Mouse (Mus musculus) limb, embryonic 10.5 days (tissue): ENCODE results near the gene Lamc2. TPM values are rescaled to one million over a fixed set of nuclear protein-coding genes. Genes with fewer than 3 reads are reported as not detected.

Experiments
- DNase-seq: peaks from one replicate; pipeline ENCODE4 v3.0.0-alpha.2; 2017; ENCODE audit warnings: low spot score
- H3K27ac ChIP-seq: fragments of 300-500 bp; sonication (generic); 2 replicates; pipeline ENCODE4 v1.5.1; 2016; ENCODE audit warnings: mild to moderate bottlenecking
- H3K27me3 ChIP-seq: fragments of 300-500 bp; sonication (generic); 2 replicates; pipeline ENCODE4 v1.6.1; 2016; ENCODE audit warnings: low read depth, mild to moderate bottlenecking; ENCODE audit not compliant: poor library complexity, severe bottlenecking
- H3K36me3 ChIP-seq: fragments of 300-500 bp; sonication (generic); 2 replicates; pipeline ENCODE4 v1.6.1; 2016; ENCODE audit warnings: mild to moderate bottlenecking, moderate library complexity
- H3K4me1 ChIP-seq: fragments of 300-500 bp; sonication (generic); 2 replicates; pipeline ENCODE4 v1.6.1; 2016
- H3K4me3 ChIP-seq: fragments of 300-500 bp; sonication (generic); 2 replicates; pipeline ENCODE4 v1.5.1; 2016; ENCODE audit warnings: mild to moderate bottlenecking, moderate library complexity
- H3K9me3 ChIP-seq: fragments of 300-500 bp; sonication (generic); replicated peaks from 2 replicates; pipeline ENCODE4 v1.6.1; 2016; ENCODE audit warnings: mild to moderate bottlenecking
- WGBS: fragments of 180-500 bp; shearing (Covaris S2); methylation state at CpG from one replicate; pipeline ENCODE4 v1.1.7; 2016; 5-methylcytosine and 5-hydroxymethylcytosine counted together
- polyA plus RNA-seq: library from polyadenylated mRNA; unstranded; fragments of >200 nt; fragmentation: Nextera tagmentation; extraction: Ambion mirVana; gene quantifications from 2 replicates; pipeline ENCODE4 v1.2.1, GENCODE M21; 2016

Gene Lamc2
- 3.1 and 3.3 TPM in 2 replicates for polyA plus RNA-seq

DNA sequence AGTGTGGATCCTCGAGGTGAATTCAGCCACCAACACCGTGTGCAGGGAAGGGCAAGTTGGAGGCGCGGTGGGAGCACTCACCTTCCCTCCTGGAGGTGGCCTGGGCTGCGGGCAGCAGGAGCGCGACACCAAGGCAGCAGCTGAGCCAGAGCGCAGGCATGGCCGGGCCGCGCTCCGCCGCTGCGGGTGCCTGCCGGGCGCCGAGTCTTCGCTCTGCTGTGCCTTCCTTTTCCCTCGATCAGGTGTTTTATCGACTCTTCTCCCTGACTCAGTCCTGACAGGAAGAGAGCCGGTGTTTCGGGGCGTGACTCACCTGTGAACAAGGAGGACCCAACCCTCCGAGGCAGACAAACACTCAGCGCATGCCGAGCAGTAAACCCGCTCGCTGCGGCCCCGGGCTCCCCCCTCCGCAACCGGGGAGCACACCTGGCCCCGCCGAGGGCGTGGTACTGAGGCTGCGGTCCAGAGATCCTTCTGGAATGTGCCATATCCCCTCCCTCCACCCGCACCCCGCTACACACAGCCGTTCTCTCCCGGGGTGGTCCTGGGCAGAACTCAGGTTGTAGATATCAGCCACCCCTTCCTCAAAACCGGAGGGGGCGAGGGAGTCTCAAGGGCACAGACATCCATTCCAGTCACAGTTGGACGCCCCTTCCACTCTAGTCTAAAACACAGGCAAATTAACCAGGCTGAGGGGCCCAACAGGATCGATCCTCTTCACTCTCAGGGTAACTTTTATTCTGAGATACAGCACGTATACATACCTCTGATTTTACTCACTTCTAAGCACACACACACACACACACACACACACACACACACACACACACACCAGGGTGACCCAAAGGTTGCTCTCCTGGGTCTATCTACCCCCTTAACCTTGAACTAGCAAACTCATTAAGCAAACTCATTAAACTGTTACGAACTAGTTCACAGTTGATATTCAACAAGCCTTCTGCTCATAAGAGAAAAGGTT is at the start of gene Lamc2:
Gene Lamc2 (minus strand): TSS at position 620 of the 976 bp plus-strand sequence.
- H3K9me3 ChIP-seq = no peaks in the 10 kb centered on the region
- H3K27me3 ChIP-seq = peaks cover 60% of the 10 kb centered on the region
- H3K4me3 ChIP-seq = peak within 1 kb of the TSS; percentile 56
- 2% methylated on average over 46 of the region's 46 CpGs for WGBS
- no peaks in the 10 kb centered on the region for H3K36me3 ChIP-seq
- H3K27ac ChIP-seq = peak within 1 kb of the TSS; percentile 26; the same call in 1 of the 2 replicates
- peaks cover 12% of the 10 kb centered on the region for H3K4me1 ChIP-seq
- peak; percentile 62 for DNase-seq

DNA sequence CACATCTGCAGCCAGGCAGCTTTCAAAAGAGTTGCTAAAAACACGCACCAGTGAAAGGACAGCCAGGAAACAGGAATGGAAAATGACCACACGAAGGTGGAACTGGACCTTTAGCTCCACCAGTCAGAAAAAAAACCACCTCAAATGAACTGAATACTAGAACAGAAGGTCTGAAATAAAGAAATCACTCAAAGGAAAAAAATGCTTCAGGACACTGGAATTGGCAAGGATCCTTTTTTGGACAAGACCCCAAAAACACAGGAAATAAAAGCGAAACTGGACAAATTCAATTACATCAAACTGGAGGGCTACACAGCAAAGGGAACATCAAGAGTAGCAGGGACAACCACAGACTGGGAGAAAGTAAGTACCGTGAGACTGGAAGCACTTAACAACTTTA is 49.3 kb upstream of the Lamc2 start:
- no peaks in the 10 kb centered on the region for H3K27me3 ChIP-seq
- H3K36me3 ChIP-seq = peaks cover 59% of the 10 kb centered on the region
- DNase-seq = no peak
- no peaks in the 10 kb centered on the region for H3K4me1 ChIP-seq
- WGBS = 90% methylated on average over 4 of the region's 4 CpGs
- no peak overlapping the region for H3K4me3 ChIP-seq
- no peaks in the 10 kb centered on the region for H3K9me3 ChIP-seq
- no peak overlapping the region for H3K27ac ChIP-seq

DNA sequence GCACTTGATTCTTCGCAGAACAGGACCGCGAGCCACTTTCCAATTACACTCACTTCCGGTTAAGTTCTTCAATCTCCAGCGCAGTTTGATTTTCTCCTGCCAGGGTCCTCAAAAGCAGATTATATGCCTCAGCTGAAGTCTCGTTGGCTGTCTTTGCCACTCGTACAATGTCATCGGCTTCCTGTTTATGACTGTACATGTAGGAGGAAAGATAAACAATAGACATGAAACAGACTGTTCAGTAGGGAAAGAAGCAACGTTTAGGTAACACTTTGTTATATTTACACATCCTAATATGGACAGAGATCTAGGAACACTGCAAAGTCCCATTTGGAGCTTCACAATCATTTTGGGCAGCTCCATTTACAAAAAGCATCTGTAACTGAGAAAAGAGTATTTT is 45.4 kb upstream of the Lamc2 start:
- H3K4me1 ChIP-seq = no peaks in the 10 kb centered on the region
- WGBS = 94% methylated on average over 9 of the region's 9 CpGs
- no peak for DNase-seq
- H3K27ac ChIP-seq = no peak overlapping the region
- no peaks in the 10 kb centered on the region for H3K27me3 ChIP-seq
- no peaks in the 10 kb centered on the region for H3K9me3 ChIP-seq
- H3K4me3 ChIP-seq = no peak overlapping the region
- H3K36me3 ChIP-seq = peaks cover 74% of the 10 kb centered on the region

DNA sequence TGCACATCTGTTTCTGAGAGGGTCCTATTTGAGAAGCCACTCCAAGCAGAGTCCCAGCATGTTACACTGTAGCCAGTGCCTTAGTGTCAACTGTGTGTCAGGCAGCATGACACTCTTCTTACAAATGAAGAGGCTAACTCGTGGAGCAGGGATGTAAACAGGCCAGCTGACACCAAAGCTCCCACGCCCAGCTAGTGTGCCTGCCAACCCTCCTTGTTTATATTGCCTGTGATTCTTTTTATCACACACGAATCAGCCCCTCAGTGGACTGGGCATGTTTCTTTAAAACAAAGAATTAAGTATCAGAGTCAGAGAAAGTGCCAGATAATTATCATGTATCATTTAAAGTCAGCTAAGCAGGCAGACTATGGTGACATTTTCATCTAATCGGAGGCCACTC is 41.7 kb upstream of the Lamc2 start:
- no peak for DNase-seq

DNA sequence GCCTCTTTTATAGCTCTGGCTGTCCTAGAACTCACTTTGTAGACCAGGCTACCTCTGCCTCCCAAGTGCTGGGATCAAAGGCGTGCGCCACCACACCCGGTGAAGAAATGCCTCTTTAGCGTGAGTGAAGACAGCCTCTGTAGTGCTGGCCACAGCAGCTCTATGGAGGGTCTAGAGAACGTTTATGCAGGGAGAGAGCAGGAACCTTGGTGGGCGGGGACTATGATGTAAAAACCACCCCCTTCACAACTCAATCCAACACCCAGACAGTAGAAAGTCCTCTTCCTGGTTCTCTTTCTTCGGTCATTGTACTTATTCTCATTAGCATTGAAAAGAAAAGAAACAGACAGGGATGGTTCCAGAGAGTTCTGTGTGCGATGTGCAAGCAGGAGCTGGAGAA is 40.8 kb upstream of the Lamc2 start:
- Histone ChIP-seq H3K9me3 (no peaks in the 10 kb centered on the region), H3K4me3 (no peak overlapping the region), H3K36me3 (peaks cover 79% of the 10 kb centered on the region), H3K27me3 (no peaks in the 10 kb centered on the region), H3K27ac (no peak overlapping the region), H3K4me1 (no peaks in the 10 kb centered on the region)
- WGBS = 89% methylated on average over 8 of the region's 8 CpGs
- DNase-seq = no peak

More for the DNA sequence above, 41.7 kb upstream of the Lamc2 start:
- H3K27ac ChIP-seq = no peak overlapping the region
- H3K4me1 ChIP-seq = no peaks in the 10 kb centered on the region
- H3K9me3 ChIP-seq = no peaks in the 10 kb centered on the region
- peaks cover 80% of the 10 kb centered on the region for H3K36me3 ChIP-seq
- H3K4me3 ChIP-seq = no peak overlapping the region
- no peaks in the 10 kb centered on the region for H3K27me3 ChIP-seq
- WGBS = 62% methylated on average over 4 of the region's 4 CpGs

DNA sequence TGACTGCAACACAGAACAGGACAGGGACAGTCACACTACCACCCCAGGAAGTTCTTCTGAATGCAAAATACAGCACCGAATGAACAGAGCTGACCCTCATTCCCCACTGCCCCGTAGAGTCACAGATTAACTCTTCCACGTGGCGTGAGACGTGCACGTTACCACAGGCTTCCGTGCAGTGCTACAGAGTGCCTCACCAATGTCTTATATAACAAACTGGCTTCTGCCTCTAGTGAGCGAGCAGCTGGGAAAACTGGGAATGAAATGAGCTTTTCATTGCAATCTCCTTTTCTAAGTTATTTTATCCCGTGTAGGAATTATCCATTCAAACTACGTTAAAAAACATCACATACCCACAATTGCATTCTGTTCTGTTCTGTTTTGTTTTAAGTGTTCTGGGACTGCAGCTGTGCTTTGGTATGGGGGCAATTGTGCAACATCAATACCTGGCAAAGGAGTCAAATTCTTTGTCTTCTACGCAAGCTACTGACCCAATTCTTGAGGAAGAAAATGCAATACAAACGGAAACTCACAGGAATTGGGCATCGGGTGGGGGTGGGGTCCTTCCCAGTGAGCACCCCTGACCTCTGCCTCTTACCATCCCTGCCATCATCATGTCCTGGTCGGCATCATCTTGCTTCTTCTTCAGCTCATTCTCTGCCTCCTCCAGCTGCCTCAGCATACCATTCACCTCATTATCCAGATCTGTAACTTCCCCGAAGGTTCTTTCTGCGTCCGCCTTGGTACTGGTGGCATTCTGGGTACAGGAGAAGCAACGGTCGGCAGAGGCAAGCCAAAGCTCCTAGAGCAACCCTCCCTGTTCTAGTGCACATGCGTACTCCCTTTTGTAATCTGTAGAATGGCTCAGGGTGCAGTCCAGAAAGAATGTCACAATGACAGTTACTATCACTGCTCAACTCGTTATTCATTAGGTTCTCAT is 39.8 kb upstream of the Lamc2 start:
- WGBS = 94% methylated on average over 21 of the region's 21 CpGs
- Histone ChIP-seq H3K27ac (no peak overlapping the region), H3K9me3 (no peaks in the 10 kb centered on the region), H3K27me3 (no peaks in the 10 kb centered on the region), H3K4me1 (no peaks in the 10 kb centered on the region), H3K4me3 (no peak overlapping the region), H3K36me3 (peaks cover 80% of the 10 kb centered on the region)
- DNase-seq = no peak

DNA sequence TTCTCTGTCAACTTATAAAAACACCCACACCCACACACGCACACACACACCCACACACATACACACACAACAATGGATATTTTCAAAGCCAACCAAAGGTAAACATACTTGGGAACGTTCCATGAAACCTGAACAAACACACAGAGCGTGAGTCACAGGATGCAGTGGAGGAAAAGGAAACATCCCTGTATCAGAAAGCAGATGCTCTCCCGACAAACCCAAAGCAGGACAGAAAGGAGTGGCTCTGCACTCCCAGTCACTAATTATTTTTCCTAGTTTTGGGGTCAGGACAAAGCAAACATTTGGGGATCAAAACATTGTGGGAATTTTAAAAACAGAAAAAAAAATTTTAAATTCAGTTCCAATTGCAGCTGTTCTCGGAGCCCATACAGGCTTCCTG is 38.1 kb upstream of the Lamc2 start:
- no peak for DNase-seq
- Histone ChIP-seq H3K36me3 (peaks cover 81% of the 10 kb centered on the region), H3K9me3 (no peaks in the 10 kb centered on the region), H3K27ac (no peak overlapping the region), H3K4me1 (no peaks in the 10 kb centered on the region), H3K27me3 (no peaks in the 10 kb centered on the region), H3K4me3 (no peak overlapping the region)
- 88% methylated on average over 5 of the region's 5 CpGs for WGBS

DNA sequence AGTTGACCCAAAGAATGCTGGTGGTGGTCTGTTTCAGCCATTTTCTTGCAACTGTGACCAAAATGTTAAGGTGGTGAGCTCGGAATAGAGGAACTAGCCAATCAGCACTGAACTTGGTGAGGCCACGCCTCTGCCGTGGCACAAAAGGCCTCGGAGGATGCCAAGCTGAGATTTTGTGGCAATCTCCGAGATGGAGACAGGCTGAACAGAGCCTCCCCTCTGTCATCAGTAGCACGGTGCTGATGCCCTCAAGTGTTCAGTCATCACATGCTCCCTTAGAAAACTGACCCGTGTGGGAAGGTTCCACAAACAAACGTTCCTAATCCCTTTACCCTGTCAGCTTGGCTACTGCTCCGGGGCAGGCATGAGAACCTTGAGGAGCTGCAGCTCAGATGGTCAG is 33.1 kb upstream of the Lamc2 start:
- 78% methylated on average over 9 of the region's 9 CpGs for WGBS
- Histone ChIP-seq H3K9me3 (no peaks in the 10 kb centered on the region), H3K27ac (no peak overlapping the region), H3K4me3 (no peak overlapping the region), H3K27me3 (no peaks in the 10 kb centered on the region), H3K4me1 (no peaks in the 10 kb centered on the region), H3K36me3 (peaks cover 47% of the 10 kb centered on the region)
- no peak for DNase-seq

DNA sequence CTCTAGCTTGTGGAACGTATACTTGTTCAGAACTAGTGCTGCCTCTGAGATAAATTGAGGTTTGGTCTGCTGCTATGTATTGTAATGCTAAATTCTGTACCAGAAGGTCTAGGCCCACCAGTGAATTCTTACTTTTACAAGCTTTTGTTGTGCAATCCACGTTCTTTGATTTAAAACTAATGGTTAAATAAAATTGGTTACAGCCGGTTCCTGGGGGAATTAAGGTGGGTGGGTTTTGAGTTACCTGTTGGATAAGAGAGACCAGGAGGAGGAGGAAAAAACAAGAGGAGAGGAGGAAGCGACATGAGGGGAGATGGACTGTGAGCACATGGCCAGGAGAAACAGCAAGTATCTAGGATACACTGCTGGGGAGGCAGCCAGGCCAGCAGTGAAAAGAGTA is 30.3 kb upstream of the Lamc2 start:
- Histone ChIP-seq H3K4me1 (no peaks in the 10 kb centered on the region), H3K27ac (no peak overlapping the region), H3K27me3 (no peaks in the 10 kb centered on the region), H3K9me3 (no peaks in the 10 kb centered on the region), H3K4me3 (no peak overlapping the region), H3K36me3 (peaks cover 28% of the 10 kb centered on the region)
- DNase-seq = no peak
- WGBS = 87% methylated on average over 4 of the region's 4 CpGs

DNA sequence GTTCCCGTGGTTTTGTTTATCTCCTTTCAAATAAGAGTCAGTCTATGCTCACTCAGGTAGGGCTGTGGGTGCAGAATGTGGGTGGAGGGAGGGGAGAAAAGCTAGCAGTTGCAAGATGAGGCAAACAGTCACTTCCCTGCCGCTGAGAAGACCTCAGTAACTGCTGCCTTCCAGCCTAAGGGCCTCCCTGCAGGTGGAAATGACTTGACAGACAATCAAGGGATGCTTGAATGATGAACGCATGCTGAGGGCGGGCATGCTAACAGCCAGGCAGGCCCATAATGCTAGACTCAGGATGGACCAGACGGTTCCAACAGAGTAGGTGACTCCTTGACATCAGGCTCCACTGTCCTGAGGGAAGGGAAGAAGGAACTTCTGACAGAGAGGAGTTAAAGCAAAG is 29.4 kb upstream of the Lamc2 start:
- Histone ChIP-seq H3K27ac (no peak overlapping the region), H3K9me3 (no peaks in the 10 kb centered on the region), H3K4me1 (no peaks in the 10 kb centered on the region), H3K36me3 (peaks cover 20% of the 10 kb centered on the region), H3K27me3 (no peaks in the 10 kb centered on the region), H3K4me3 (no peak overlapping the region)
- no peak for DNase-seq
- WGBS = 73% methylated on average over 5 of the region's 5 CpGs

DNA sequence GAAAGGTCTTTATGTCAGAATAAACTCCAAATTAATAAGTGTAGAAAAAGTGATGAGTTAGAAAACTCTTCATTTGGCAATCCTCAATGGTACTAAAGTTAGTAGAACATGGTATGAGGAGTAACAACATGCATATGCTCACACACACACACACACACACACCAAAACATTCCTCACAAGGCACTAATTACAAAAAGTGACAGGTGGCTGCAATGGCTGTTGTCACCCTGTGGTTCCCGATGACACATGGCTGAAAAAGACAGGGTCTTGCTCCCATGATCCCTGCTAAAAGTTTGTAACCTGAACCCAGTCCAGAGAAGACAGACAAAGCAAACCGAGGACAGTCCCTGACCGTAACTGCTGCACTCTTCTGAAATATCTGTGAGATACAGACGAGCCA is 24.7 kb upstream of the Lamc2 start:
- no peak overlapping the region for H3K4me3 ChIP-seq
- no peak for DNase-seq
- no peaks in the 10 kb centered on the region for H3K4me1 ChIP-seq
- H3K9me3 ChIP-seq = no peaks in the 10 kb centered on the region
- no peaks in the 10 kb centered on the region for H3K27me3 ChIP-seq
- 43% methylated on average over 4 of the region's 4 CpGs for WGBS
- H3K36me3 ChIP-seq = no peaks in the 10 kb centered on the region
- no peak overlapping the region for H3K27ac ChIP-seq

DNA sequence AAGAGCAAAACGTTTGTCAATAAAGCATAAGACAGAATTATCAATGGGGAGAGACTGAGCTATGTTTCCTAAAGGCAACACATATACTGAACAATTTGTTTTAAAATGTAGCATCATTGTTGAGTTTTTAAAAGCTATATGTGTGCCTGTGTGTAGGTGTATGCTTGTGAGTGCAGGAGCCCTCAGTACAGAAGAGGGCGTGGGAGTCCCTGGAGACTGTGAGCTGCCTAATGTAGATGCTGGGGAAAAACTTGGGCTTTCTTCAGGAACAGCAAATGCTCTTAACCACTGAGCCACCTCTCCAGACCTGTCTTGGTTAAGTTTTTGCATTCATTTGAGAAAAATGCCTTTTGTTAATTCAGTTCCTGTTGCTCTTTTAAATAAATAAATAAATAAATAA is 24.0 kb upstream of the Lamc2 start:
- H3K4me3 ChIP-seq = no peak overlapping the region
- no peak for DNase-seq
- H3K27ac ChIP-seq = no peak overlapping the region
- no peaks in the 10 kb centered on the region for H3K36me3 ChIP-seq
- H3K4me1 ChIP-seq = no peaks in the 10 kb centered on the region
- no peaks in the 10 kb centered on the region for H3K27me3 ChIP-seq
- H3K9me3 ChIP-seq = no peaks in the 10 kb centered on the region
- 87% methylated on average over 2 of the region's 2 CpGs for WGBS

DNA sequence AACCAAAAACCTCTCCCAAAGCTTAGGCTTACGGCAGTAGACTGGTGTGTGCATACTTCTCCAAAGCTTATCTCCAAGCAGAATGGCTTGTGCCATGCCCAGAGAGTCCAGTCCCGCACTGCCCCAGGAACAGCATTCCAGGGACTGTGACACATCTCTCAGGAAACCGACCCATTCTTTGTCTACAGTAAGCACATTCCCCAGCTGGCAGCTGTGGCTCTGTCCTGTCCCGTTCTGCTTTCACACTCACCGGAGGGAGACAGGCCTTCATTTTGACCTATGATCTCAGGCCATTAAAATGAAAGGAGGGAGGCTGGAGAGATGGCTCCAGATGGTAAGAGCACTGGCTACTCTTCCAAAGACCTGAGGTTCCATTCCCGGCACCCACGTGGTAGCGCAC is 15.9 kb upstream of the Lamc2 start:
- Histone ChIP-seq H3K9me3 (no peaks in the 10 kb centered on the region), H3K4me3 (no peak overlapping the region), H3K27me3 (no peaks in the 10 kb centered on the region), H3K36me3 (no peaks in the 10 kb centered on the region), H3K4me1 (no peaks in the 10 kb centered on the region; the same call in 1 of the 2 replicates), H3K27ac (no peak overlapping the region)
- DNase-seq = no peak
- 64% methylated on average over 8 of the region's 8 CpGs for WGBS
